Mouse (Mus musculus) E14TG2a.4 (cell line): ENCODE data around the gene Mlh3.

ENCODE experiments used
- H3K27me3 ChIP-seq: 2 replicates; pipeline ENCODE4 v1.6.1; 2014; ENCODE audit warnings: low read length, control low read depth; ENCODE audit not compliant: insufficient read depth
- H3K36me3 ChIP-seq: 2 replicates; pipeline ENCODE4 v1.6.1; 2014; ENCODE audit warnings: low read length, control low read depth; ENCODE audit not compliant: insufficient read depth
- H3K4me1 ChIP-seq: replicated peaks from 2 replicates; pipeline ENCODE4 v1.6.1; 2014; ENCODE audit warnings: low read depth, low read length, control low read depth
- H3K4me3 ChIP-seq: replicated peaks from 2 replicates; pipeline ENCODE4 v1.5.1; 2014; ENCODE audit warnings: mild to moderate bottlenecking, low read length
- H3K9me3 ChIP-seq: 2 replicates; pipeline ENCODE4 v1.6.1; 2014; ENCODE audit warnings: low read length, control low read depth
- CTCF ChIP-seq: conservative IDR thresholded peaks from 2 replicates; pipeline ENCODE4 v1.5.1; 2014; ENCODE audit warnings: low read length
- NANOG ChIP-seq: IDR thresholded peaks from 2 replicates; pipeline ENCODE4 v1.6.1; 2014; ENCODE audit warnings: borderline replicate concordance, low read length, mixed read lengths
- POU5F1 ChIP-seq: IDR thresholded peaks from 2 replicates; pipeline ENCODE4 v1.6.1; 2014; ENCODE audit warnings: low read length, borderline replicate concordance

Gene Mlh3

GRCm38 (mm10) chr12:85270319-85270718, at the start of gene Mlh3:
Gene Mlh3, minus strand, starts transcription at chr12:85270599.
- H3K4me3 ChIP-seq: peak within 1 kb of the TSS; percentile 82
- H3K9me3 ChIP-seq: no peaks in the 10 kb centered on the region
- no peaks in the 10 kb centered on the region for H3K27me3 ChIP-seq
- H3K4me1 ChIP-seq: peaks cover 62% of the 10 kb centered on the region
- TF ChIP-seq NANOG (no peak), POU5F1 (no peak), CTCF (no peak)
- H3K36me3 ChIP-seq: peaks cover 42% of the 10 kb centered on the region

GRCm38 (mm10) chr12:85308651-85309050, 38.3 kb upstream of the Mlh3 start:
- H3K4me1 ChIP-seq: peaks cover 13% of the 10 kb centered on the region
- TF ChIP-seq CTCF: no peak
- TF ChIP-seq POU5F1: no peak
- TF ChIP-seq NANOG: no peak
- no peak overlapping the region for H3K4me3 ChIP-seq
- H3K36me3 ChIP-seq: peaks cover 97% of the 10 kb centered on the region
- H3K27me3 ChIP-seq: no peaks in the 10 kb centered on the region
- no peaks in the 10 kb centered on the region for H3K9me3 ChIP-seq

DNA sequence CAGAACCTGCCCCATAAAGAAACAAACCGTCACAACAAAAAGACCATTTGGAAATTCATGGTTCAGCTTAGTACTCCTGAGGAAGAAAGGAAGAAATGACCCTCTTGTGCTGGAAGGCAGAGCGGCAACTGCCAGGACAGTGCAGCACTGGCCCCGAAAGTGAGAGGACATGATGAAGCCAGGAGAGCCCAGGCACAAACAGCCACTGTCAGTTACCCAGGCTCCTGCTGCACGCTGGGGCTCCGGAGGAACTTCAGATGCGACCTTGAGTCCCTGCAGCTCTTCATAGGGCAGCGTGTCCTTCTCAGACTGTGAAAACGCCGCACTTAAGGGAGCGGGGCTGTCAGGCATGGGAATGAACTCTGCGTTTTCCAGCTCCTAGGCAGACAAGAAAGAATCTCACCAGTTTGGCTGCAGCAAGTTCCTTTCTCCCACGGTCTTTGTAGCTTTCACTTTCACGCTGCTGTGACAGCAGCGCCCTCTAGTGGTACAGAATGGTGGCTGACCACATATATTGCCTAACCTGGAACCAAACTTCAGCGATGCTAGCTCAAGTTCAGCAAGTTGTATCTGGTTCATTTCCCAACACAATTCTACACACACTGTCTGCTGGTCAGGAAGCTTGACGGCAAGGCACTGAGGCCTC, 35.0 kb upstream of the Mlh3 start:
- H3K36me3 ChIP-seq: peaks cover 96% of the 10 kb centered on the region
- H3K9me3 ChIP-seq: no peaks in the 10 kb centered on the region
- H3K27me3 ChIP-seq: no peaks in the 10 kb centered on the region
- H3K4me3 ChIP-seq: no peak overlapping the region; the same call in 1 of the 2 replicates
- H3K4me1 ChIP-seq: peaks cover 13% of the 10 kb centered on the region
- TF ChIP-seq CTCF: peak; percentile 88
- no peak for TF ChIP-seq NANOG

DNA sequence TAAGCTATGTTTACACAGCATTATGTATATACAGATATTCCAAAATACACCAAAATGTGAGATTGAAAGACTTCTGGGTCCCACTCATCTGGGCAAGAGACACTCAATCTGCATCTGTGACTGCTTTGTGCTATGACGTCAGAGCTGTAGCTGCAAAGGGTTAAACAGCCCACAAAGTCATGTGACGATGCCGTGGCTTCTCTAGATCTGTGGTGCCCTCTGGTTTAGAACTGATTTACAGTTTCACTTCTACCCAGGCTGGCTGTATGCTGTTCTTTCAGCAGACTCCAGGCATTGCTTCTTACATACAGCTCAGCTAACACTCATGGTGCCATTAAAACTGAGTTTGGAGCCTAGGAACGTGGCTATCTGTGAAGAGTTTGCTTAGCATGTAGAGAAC, 34.3 kb upstream of the Mlh3 start:
- H3K4me3 ChIP-seq: no peak overlapping the region
- TF ChIP-seq CTCF (no peak), NANOG (no peak), POU5F1 (no peak)
- H3K4me1 ChIP-seq: peaks cover 13% of the 10 kb centered on the region
- H3K36me3 ChIP-seq: peaks cover 96% of the 10 kb centered on the region
- no peaks in the 10 kb centered on the region for H3K27me3 ChIP-seq
- H3K9me3 ChIP-seq: no peaks in the 10 kb centered on the region

DNA sequence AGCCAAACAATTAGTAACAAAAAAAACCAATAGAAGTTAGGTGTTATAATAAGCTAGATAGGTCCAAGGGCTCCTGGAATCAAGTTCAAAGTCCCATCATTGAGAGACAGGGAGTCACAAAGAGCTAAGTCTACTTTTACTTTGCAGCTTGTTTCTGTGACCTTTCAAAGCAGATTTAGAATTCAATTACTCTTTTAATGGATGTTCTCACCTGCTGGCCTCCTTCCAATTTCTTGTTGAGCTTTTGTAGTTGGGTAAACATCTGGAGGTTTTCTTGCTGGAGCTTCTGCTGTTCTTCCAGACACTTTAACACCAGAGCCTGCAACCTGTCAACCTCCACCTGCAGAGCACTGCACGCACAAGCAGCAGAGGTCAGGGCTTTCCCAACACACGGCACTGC, 32.9 kb upstream of the Mlh3 start:
- Histone ChIP-seq H3K9me3 (no peaks in the 10 kb centered on the region), H3K36me3 (peaks cover 81% of the 10 kb centered on the region), H3K4me1 (peaks cover 15% of the 10 kb centered on the region), H3K4me3 (no peak overlapping the region), H3K27me3 (no peaks in the 10 kb centered on the region)
- TF ChIP-seq CTCF: no peak
- TF ChIP-seq NANOG: no peak
- no peak for TF ChIP-seq POU5F1

GRCm38 (mm10) chr12:85298835-85299180, 28.4 kb upstream of the Mlh3 start:
- peaks cover 19% of the 10 kb centered on the region for H3K4me1 ChIP-seq
- TF ChIP-seq POU5F1 (no peak), NANOG (no peak), CTCF (no peak)
- H3K27me3 ChIP-seq: peaks cover 6% of the 10 kb centered on the region; the same call in 1 of the 2 replicates

GRCm38 (mm10) chr12:85298127-85298834, 27.9 kb upstream of the Mlh3 start:
- TF ChIP-seq NANOG: no peak
- no peak for TF ChIP-seq POU5F1
- no peak for TF ChIP-seq CTCF
- Histone ChIP-seq H3K4me1 (peaks cover 19% of the 10 kb centered on the region), H3K4me3 (no peak overlapping the region), H3K9me3 (peaks cover 14% of the 10 kb centered on the region), H3K36me3 (peaks cover 34% of the 10 kb centered on the region), H3K27me3 (peaks cover 6% of the 10 kb centered on the region; the same call in 1 of the 2 replicates)

More at GRCm38 (mm10) chr12:85298835-85299180, 28.4 kb upstream of the Mlh3 start:
- Histone ChIP-seq H3K4me3 (no peak overlapping the region), H3K36me3 (peaks cover 39% of the 10 kb centered on the region), H3K9me3 (peaks cover 13% of the 10 kb centered on the region)

DNA sequence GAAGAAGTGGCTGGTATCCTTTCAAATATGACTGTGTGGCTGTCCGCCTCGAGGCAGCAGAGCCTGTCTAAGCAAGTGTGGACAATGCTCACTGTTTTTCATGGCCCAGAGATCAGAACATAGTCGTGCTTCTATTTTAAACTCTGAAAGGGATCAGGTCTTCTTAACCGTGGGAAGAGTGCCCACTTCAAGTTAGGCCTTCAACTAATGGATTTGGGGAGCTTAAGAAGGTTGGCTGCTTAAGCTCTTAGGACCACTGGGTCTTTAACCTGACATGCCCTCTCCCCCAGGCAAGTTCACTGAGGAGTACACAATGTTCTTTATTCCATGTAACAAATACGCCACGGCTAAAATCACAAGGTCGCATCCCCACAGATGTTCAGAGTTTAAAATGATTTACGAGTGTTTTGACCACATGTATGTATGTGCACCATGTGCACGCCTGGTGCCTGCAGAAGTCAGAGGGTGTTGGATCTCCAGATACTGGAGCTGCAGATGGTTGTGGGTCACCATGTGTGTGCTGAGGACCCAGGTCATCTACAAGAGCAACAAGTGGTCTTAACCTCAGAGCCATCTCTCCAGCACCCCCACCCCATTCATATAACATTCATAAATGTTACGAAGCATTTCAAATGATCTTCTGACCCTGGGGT, 27.1 kb upstream of the Mlh3 start:
- Histone ChIP-seq H3K4me1 (peaks cover 19% of the 10 kb centered on the region), H3K27me3 (peaks cover 6% of the 10 kb centered on the region; the same call in 1 of the 2 replicates), H3K36me3 (peaks cover 27% of the 10 kb centered on the region), H3K4me3 (no peak overlapping the region), H3K9me3 (peaks cover 14% of the 10 kb centered on the region)
- TF ChIP-seq POU5F1 (no peak), CTCF (no peak), NANOG (no peak)
